ENCODE assay signal across 10 mouse cellular contexts in genomic region chr4:154929088-154929660, GRCm38 (mm10). TPM values are rescaled to one million over a fixed set of nuclear protein-coding genes. Genes with fewer than 3 reads are reported as not detected.
DNase-seq lines count a peak whose midpoint lies in the region; ATAC-seq and TF ChIP-seq lines count a peak whose summit lies in the region.
"Had no signal": no experiment of that assay in that cellular context is flagged by ENCODE, and none has a peak within 500 bp of the region (broad histone marks: within the 10 kb centered on the region; RNA-seq: fewer than 3 reads in every experiment).

No protein-coding gene starts in this region.

- TF ChIP-seq CTCF in small intestine, adult 2 months (IDR thresholded peaks at IDR 0.05; ENCODE audit: extremely low read depth, insufficient read length, insufficient replicate concordance, low read depth, low read length), result no peak

- TF ChIP-seq POLR2A in limb, embryonic 14.5 days (IDR thresholded peaks at IDR 0.05; ENCODE audit: borderline replicate concordance, extremely low read depth, insufficient read depth, insufficient read length), result no peak
- TF ChIP-seq POLR2A in small intestine, adult 2 months (IDR thresholded peaks at IDR 0.05; ENCODE audit: low read depth, low read length), result peak; percentile 37; the same call in 1 of the 2 replicates

- no peak for ATAC-seq in limb, embryonic 14.5 days (ENCODE audit: low FRiP score, low read depth)

- no peaks in the 10 kb centered on the region for H3K36me3 ChIP-seq in embryonic facial prominence, embryonic 10.5 days (replicated peaks)
- H3K36me3 ChIP-seq in limb, embryonic 14.5 days (ENCODE audit: control insufficient read depth, insufficient read depth, low read length), result no peaks in the 10 kb centered on the region
- peaks cover 17% of the 10 kb centered on the region for H3K36me3 ChIP-seq in small intestine, adult 2 months (ENCODE audit: control insufficient read depth, insufficient read depth, low read length)

- 84% methylated on average over 12 of the region's 12 CpGs for WGBS in embryonic facial prominence, embryonic 10.5 days
- 73% methylated on average over 12 of the region's 12 CpGs for WGBS in limb, embryonic 14.5 days
- WGBS in small intestine, adult 2 months, result 27% methylated on average over 12 of the region's 12 CpGs

- H3K4me2 ChIP-seq in limb, embryonic 14.5 days (replicated peaks; ENCODE audit: low read depth, low read length, severe bottlenecking), result no peak overlapping the region

- no peaks in the 10 kb centered on the region for H3K27me3 ChIP-seq in embryonic facial prominence, embryonic 10.5 days (replicated peaks; ENCODE audit: low read depth, poor library complexity, severe bottlenecking)
- no peaks in the 10 kb centered on the region for H3K27me3 ChIP-seq in limb, embryonic 14.5 days (ENCODE audit: control insufficient read depth, insufficient read depth, low read length)
- H3K27me3 ChIP-seq in small intestine, adult 2 months (ENCODE audit: control insufficient read depth, insufficient read depth, low read length), result no peaks in the 10 kb centered on the region

- DNase-seq in kidney, postnatal 36 days, result peak; percentile 32 to 51
- DNase-seq in kidney, adult 18-20 months, result no peak
- DNase-seq in embryonic facial prominence, embryonic 10.5 days (ENCODE audit: low spot score), result no peak
- peak; percentile 2 for DNase-seq in limb, embryonic 14.5 days (ENCODE audit: low spot score)
- DNase-seq in cerebellum, adult 11-12 months, result no peak
- no peak for DNase-seq in Muller cell, postnatal 12 days (ENCODE audit: inconsistent ontology term)
- DNase-seq in right cerebral cortex, postnatal 36 days (ENCODE audit: low spot score in 2 of 2), result no peak

- no peaks in the 10 kb centered on the region for H3K9me3 ChIP-seq in embryonic facial prominence, embryonic 10.5 days
- H3K9me3 ChIP-seq in limb, embryonic 14.5 days (ENCODE audit: control insufficient read depth, low read length), result no peaks in the 10 kb centered on the region

- H3K9ac ChIP-seq in limb, embryonic 14.5 days (ENCODE audit: low read depth, low read length, severe bottlenecking), result no peak overlapping the region

- H3K4me1 ChIP-seq in embryonic facial prominence, embryonic 10.5 days, result peaks cover 32% of the 10 kb centered on the region
- peaks cover 15% of the 10 kb centered on the region for H3K4me1 ChIP-seq in limb, embryonic 14.5 days (ENCODE audit: control insufficient read depth, insufficient read depth, low read length)
- peaks cover 39% of the 10 kb centered on the region for H3K4me1 ChIP-seq in small intestine, adult 2 months (ENCODE audit: control insufficient read depth, insufficient read depth, insufficient read length, low read length)

- peak overlapping the region; percentile 85 for H3K27ac ChIP-seq in embryonic facial prominence, embryonic 10.5 days (replicated peaks)
- no peak overlapping the region for H3K27ac ChIP-seq in limb, embryonic 14.5 days (replicated peaks; ENCODE audit: low read depth, low read length)
- peak overlapping the region; percentile 97 for H3K27ac ChIP-seq in small intestine, adult 2 months (ENCODE audit: insufficient read depth, low read depth, low read length)

- H3K4me3 ChIP-seq in embryonic facial prominence, embryonic 10.5 days, result no peak overlapping the region
- H3K4me3 ChIP-seq in limb, embryonic 14.5 days (replicated peaks; ENCODE audit: low read length), result no peak overlapping the region
- H3K4me3 ChIP-seq in small intestine, adult 2 months (ENCODE audit: low read depth, low read length), result no peak overlapping the region

RNA-seq across cellular contexts. Expression of gene Tnfrsf14, which starts 0.8 kb away (rescaled TPM):
- polyA plus RNA-seq in embryonic facial prominence, embryonic 10.5 days (2016; fragmentation: Nextera tagmentation; extraction: Ambion mirVana), result 0.45 and 1.4 TPM in 2 replicates
- polyA plus RNA-seq in limb, embryonic 14.5 days (2012; rRNA removed), result 4.1 and 5.8 TPM in 2 replicates
- polyA plus RNA-seq in limb, embryonic 14.5 days (2014; fragmentation: Nextera tagmentation; extraction: Ambion mirVana), result 0.87 and 0.99 TPM in 2 replicates
- 66.3 and 177 TPM in 2 replicates for polyA plus RNA-seq in small intestine, adult 2 months (2012; rRNA removed)
- polyA plus RNA-seq: neural tube, embryonic 14.5 days had no signal

RNA-seq across cellular contexts. Expression of gene Fam213b, which starts 30.2 kb away (rescaled TPM):
- polyA plus RNA-seq in embryonic facial prominence, embryonic 10.5 days (2016; fragmentation: Nextera tagmentation; extraction: Ambion mirVana), result 41.2 and 42.3 TPM in 2 replicates
- 24.3 and 33.6 TPM in 2 replicates for polyA plus RNA-seq in limb, embryonic 14.5 days (2012; rRNA removed)
- polyA plus RNA-seq in limb, embryonic 14.5 days (2014; fragmentation: Nextera tagmentation; extraction: Ambion mirVana), result 48.0 and 51.8 TPM in 2 replicates
- polyA plus RNA-seq in small intestine, adult 2 months (2012; rRNA removed), result 78.7 and 197 TPM in 2 replicates

RNA-seq across cellular contexts. Expression of gene Hes5, which starts 31.5 kb away (rescaled TPM):
- polyA plus RNA-seq in embryonic facial prominence, embryonic 10.5 days (2016; fragmentation: Nextera tagmentation; extraction: Ambion mirVana), result 84.4 and 151 TPM in 2 replicates
- 0.60 and 1.6 TPM in 2 replicates for polyA plus RNA-seq in limb, embryonic 14.5 days (2012; rRNA removed)
- polyA plus RNA-seq in limb, embryonic 14.5 days (2014; fragmentation: Nextera tagmentation; extraction: Ambion mirVana), result 0.30 and 0.77 TPM in 2 replicates
- 0.17 and 0.47 TPM in 2 replicates for polyA plus RNA-seq in small intestine, adult 2 months (2012; rRNA removed)

RNA-seq across cellular contexts. Expression of gene Pank4, which starts 34.7 kb away (rescaled TPM):
- polyA plus RNA-seq in embryonic facial prominence, embryonic 10.5 days (2016; fragmentation: Nextera tagmentation; extraction: Ambion mirVana), result 49.2 and 50.1 TPM in 2 replicates
- 76.3 and 86.2 TPM in 2 replicates for polyA plus RNA-seq in limb, embryonic 14.5 days (2012; rRNA removed)
- 36.9 and 43.9 TPM in 2 replicates for polyA plus RNA-seq in limb, embryonic 14.5 days (2014; fragmentation: Nextera tagmentation; extraction: Ambion mirVana)
- polyA plus RNA-seq in small intestine, adult 2 months (2012; rRNA removed), result 28.1 and 36.1 TPM in 2 replicates

RNA-seq across cellular contexts. Expression of gene Mmel1, which starts 59.8 kb away (rescaled TPM):
- polyA plus RNA-seq in embryonic facial prominence, embryonic 10.5 days (2016; fragmentation: Nextera tagmentation; extraction: Ambion mirVana), result 0.34 and 0.41 TPM in 2 replicates
- polyA plus RNA-seq in limb, embryonic 14.5 days (2012; rRNA removed), result 0.11 and 0.15 TPM in 2 replicates
- 0.10 TPM in 1 of 2 replicates, not detected in the other for polyA plus RNA-seq in limb, embryonic 14.5 days (2014; fragmentation: Nextera tagmentation; extraction: Ambion mirVana)
- polyA plus RNA-seq in small intestine, adult 2 months (2012; rRNA removed), result 0.06 and 0.10 TPM in 2 replicates
- polyA plus RNA-seq: large intestine, adult 2 months had no signal

Comparison
In these comparisons a context has a peak if more than half of its experiments do, and no peak if none do; other contexts are left out.
1. DNase-seq: peak in kidney, postnatal 36 days (2 of 2) and limb, embryonic 14.5 days (single experiment); none in kidney, adult 18-20 months (single experiment), embryonic facial prominence, embryonic 10.5 days (single experiment), cerebellum, adult 11-12 months (single experiment), Muller cell, postnatal 12 days (single experiment) and right cerebral cortex, postnatal 36 days (0 of 2).
2. RNA of gene Hes5, which starts 31.5 kb away (polyA plus RNA-seq): 84.4 to 151 TPM in embryonic facial prominence, embryonic 10.5 days; 0.30 to 1.6 TPM in limb, embryonic 14.5 days and 0.17 to 0.47 TPM in small intestine, adult 2 months; every median in the first group is over 10 times any median in the second.